Mouse (Mus musculus): Measurements from ENCODE around the gene Scrn1.
A peak's percentile ranks its signal among the peaks of the same experiment; 100 is the strongest.

Scrn1 gene

GRCm38 (mm10) chr6:54565665-54566545, at the start of gene Scrn1:
Gene Scrn1 (minus strand): TSS chr6:54566489.
- DNase-seq (ENCODE audit: low spot score): no peak

- DNase-seq (ENCODE audit: low spot score): no peak
Observed at GRCm38 (mm10) chr6:54606241-54606640, 40.0 kb upstream of the Scrn1 start.

- no peak for DNase-seq (ENCODE audit: low spot score)
Observed at GRCm38 (mm10) chr6:54604001-54604715, 37.9 kb upstream of the Scrn1 start.

- DNase-seq (ENCODE audit: low spot score): no peak
Observed at GRCm38 (mm10) chr6:54602891-54603290, 36.6 kb upstream of the Scrn1 start.

GRCm38 (mm10) chr6:54600681-54601347, 34.5 kb upstream of the Scrn1 start:
- DNase-seq (ENCODE audit: low spot score): no peak

GRCm38 (mm10) chr6:54597711-54598110, 31.4 kb upstream of the Scrn1 start:
- no peak for DNase-seq (ENCODE audit: low spot score)

- DNase-seq (ENCODE audit: low spot score): no peak
Observed at GRCm38 (mm10) chr6:54597208-54597607, 30.9 kb upstream of the Scrn1 start, which contains the start of gene Fkbp14. Gene Fkbp14 (minus strand): TSS chr6:54597308.

GRCm38 (mm10) chr6:54595330-54595878, 29.1 kb upstream of the Scrn1 start:
- DNase-seq (ENCODE audit: low spot score): no peak

GRCm38 (mm10) chr6:54594469-54595329, 28.4 kb upstream of the Scrn1 start, which contains the start of gene Plekha8:
Gene Plekha8 (plus strand): TSS chr6:54595111.
- peak; percentile 62 for DNase-seq (ENCODE audit: low spot score)

GRCm38 (mm10) chr6:54593766-54594468, 27.6 kb upstream of the Scrn1 start:
- DNase-seq (ENCODE audit: low spot score): no peak

GRCm38 (mm10) chr6:54592938-54593535, 26.7 kb upstream of the Scrn1 start:
- DNase-seq (ENCODE audit: low spot score): peak; percentile 72

- DNase-seq (ENCODE audit: low spot score): no peak
Observed at GRCm38 (mm10) chr6:54591778-54592177, 25.5 kb upstream of the Scrn1 start.

- DNase-seq (ENCODE audit: low spot score): no peak
Observed at GRCm38 (mm10) chr6:54590691-54591090, 24.4 kb upstream of the Scrn1 start.

- no peak for DNase-seq (ENCODE audit: low spot score)
Observed at GRCm38 (mm10) chr6:54588212-54588611, 21.9 kb upstream of the Scrn1 start.

- no peak for DNase-seq (ENCODE audit: low spot score)
Observed at GRCm38 (mm10) chr6:54587683-54588082, 21.4 kb upstream of the Scrn1 start.

- DNase-seq (ENCODE audit: low spot score): no peak
Observed at GRCm38 (mm10) chr6:54586911-54587310, 20.6 kb upstream of the Scrn1 start.

GRCm38 (mm10) chr6:54586175-54586574, 19.9 kb upstream of the Scrn1 start:
- no peak for DNase-seq (ENCODE audit: low spot score)

GRCm38 (mm10) chr6:54573218-54573955, 7.1 kb upstream of the Scrn1 start:
- no peak for DNase-seq (ENCODE audit: low spot score)

- DNase-seq (ENCODE audit: low spot score): no peak
Observed at GRCm38 (mm10) chr6:54569776-54570175, 3.5 kb upstream of the Scrn1 start.

Data from urinary bladder, postnatal 10 days (tissue).